Mouse (Mus musculus): ENCODE results near the gene Nfe2. TPM values are rescaled to one million over a fixed set of nuclear protein-coding genes. Genes with fewer than 3 reads are reported as not detected.

Nfe2 gene
- polyA plus RNA-seq (2014; fragmentation: Nextera tagmentation; extraction: Ambion mirVana) = 5.4 and 8.0 TPM in 2 replicates

DNA sequence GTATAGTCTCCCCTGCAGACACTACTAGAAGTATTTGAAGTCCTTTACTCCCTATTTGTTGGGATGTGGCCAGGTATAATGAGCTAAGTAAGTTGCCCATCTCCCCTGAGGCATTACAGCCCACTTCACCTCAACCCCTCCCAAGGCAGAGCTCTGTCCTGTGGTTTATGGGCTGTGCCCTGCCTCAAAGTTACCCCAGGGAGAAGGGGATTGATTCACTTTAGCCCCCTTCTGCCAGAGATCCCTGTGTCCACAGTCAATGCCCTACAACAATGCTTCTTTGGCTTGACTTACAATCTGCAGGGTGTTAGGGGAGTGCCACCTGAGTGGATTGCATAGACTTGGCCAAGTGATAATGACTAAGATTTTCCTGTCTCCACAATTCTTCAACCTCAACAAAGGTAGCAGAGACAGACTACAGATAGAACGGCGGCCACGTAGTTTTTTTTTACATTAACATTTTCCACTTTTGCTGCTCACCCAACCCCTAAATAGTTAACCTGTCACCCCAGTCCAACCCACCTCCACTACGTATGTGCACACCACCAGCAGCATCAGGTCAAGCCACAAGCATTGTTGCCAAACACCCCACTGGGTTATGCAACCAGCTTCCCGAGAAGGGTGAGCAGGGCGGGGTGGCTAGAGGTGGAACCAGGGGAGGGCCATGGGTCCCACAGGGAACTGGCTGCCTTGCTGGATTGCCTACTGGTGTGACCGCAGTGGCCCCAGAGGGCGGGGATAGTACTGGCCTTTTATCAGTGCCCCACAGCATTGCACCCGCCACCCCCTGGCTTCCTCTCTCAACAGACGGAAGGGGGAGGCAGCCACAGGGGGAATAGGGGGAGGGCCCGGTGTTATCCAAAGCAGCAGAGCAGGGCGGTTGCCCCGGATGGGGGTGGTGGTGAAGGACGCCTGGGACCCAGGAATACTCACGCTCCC, at the start of gene Nfe2:
Gene Nfe2, minus strand, starts transcription at position 614 of the 939 bp plus-strand sequence.
- H3K4me2 ChIP-seq (ENCODE audit: low read depth, low read length) = peak within 1 kb of the TSS; percentile 10; the same call in 1 of the 2 replicates
- H3K9me3 ChIP-seq (replicated peaks; ENCODE audit: control insufficient read depth, low read length) = no peaks in the 10 kb centered on the region
- ATAC-seq (replicated peaks; ENCODE audit: insufficient number of reproducible peaks, low FRiP score, low TSS enrichment, low read depth) (peak; percentile 60; the same call in 1 of the 2 replicates), DNase-seq (ENCODE audit: low spot score) (peak; percentile 31)
- WGBS = 13% methylated on average over 15 of the region's 15 CpGs
- H3K4me3 ChIP-seq (ENCODE audit: low read depth, low read length) = no peak within 1 kb of the TSS
- no peak within 1 kb of the TSS for H3K27ac ChIP-seq (replicated peaks; ENCODE audit: low read depth, low read length)
- no peaks in the 10 kb centered on the region for H3K27me3 ChIP-seq (ENCODE audit: control insufficient read depth, insufficient read depth, low read length)
- peak within 1 kb of the TSS; percentile 25; the same call in 1 of the 2 replicates for H3K9ac ChIP-seq (replicated peaks; ENCODE audit: low read length)
- no peaks in the 10 kb centered on the region for H3K36me3 ChIP-seq (replicated peaks; ENCODE audit: control insufficient read depth, insufficient read depth, low read depth, low read length)
- peaks cover 4% of the 10 kb centered on the region for H3K4me1 ChIP-seq (ENCODE audit: control insufficient read depth, insufficient read depth, low read length)

DNA sequence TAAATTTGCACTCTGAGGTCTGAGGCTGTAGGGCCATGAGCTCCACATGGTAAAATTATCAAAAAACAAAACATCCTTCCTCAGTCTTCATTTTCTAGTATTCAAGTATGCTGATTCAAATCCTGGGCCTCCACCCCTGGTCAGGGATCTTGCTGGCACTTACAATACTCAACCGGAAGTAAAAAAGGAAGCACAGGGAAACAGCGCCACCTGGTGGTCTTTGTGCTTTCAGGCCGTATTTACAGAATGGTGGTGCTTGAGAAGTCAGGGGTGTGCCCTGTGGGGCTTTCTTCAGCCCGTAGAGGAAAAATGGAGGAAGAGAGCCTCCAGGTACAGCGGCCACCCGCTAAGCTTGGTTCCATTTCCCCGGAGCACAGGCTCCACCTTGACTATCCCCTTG, 48.9 kb upstream of the Nfe2 start:
- ATAC-seq (replicated peaks; ENCODE audit: insufficient number of reproducible peaks, low FRiP score, low TSS enrichment, low read depth) (no peak), DNase-seq (ENCODE audit: low spot score) (peak; percentile 98)
- Histone ChIP-seq H3K4me3 (ENCODE audit: low read depth, low read length) (no peak overlapping the region), H3K27ac (replicated peaks; ENCODE audit: low read depth, low read length) (no peak overlapping the region), H3K4me1 (ENCODE audit: control insufficient read depth, insufficient read depth, low read length) (peaks cover 11% of the 10 kb centered on the region), H3K9ac (replicated peaks; ENCODE audit: low read length) (no peak overlapping the region), H3K9me3 (replicated peaks; ENCODE audit: control insufficient read depth, low read length) (no peaks in the 10 kb centered on the region), H3K27me3 (ENCODE audit: control insufficient read depth, insufficient read depth, low read length) (no peaks in the 10 kb centered on the region), H3K36me3 (replicated peaks; ENCODE audit: control insufficient read depth, insufficient read depth, low read depth, low read length) (no peaks in the 10 kb centered on the region), H3K4me2 (ENCODE audit: low read depth, low read length) (no peak overlapping the region)
- under 1% methylated on average over 7 of the region's 7 CpGs for WGBS

DNA sequence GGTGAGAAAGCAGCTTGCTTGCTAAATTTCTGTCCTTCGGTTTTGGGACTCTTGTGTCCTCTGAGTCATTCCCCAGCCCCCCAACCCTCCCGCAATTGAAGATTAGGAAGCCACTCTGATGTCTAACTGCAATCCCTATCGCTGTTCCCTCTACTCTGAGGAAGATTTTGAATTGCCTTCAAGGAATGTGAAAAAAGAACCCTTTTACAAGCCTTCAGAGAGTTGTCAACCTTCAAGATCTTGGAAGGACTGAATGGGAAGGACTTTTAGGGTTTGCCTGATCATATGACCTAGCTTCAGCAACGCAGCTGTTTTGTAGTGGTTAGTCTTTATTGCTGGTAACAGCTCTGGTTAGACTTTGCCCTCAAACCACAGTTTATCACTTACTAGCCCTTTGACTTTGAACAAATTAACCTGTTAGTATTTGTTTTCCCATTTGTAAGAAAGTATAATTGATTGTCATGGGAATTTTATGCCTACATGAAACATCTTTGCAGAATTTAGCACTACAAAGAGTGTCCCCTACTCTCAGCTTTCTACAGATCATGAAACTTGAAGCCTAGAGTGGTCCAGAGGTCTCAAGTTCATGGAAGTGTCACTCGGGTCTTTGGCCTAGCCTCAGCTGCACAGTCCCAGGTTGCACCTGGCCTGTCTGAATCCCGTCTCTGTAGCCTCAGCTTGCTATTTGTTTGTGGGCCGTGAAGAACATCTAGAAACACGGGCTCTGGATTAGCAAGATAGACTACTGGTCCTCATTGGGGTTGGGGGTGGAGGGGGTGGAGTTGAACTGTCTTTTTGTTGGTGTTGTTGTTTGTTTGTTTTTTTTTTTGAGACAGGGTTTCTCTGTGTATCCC, 47.8 kb upstream of the Nfe2 start:
- Histone ChIP-seq H3K4me1 (ENCODE audit: control insufficient read depth, insufficient read depth, low read length) (peaks cover 18% of the 10 kb centered on the region), H3K27ac (replicated peaks; ENCODE audit: low read depth, low read length) (peak overlapping the region; percentile 56), H3K36me3 (replicated peaks; ENCODE audit: control insufficient read depth, insufficient read depth, low read depth, low read length) (no peaks in the 10 kb centered on the region), H3K9me3 (replicated peaks; ENCODE audit: control insufficient read depth, low read length) (no peaks in the 10 kb centered on the region), H3K4me2 (ENCODE audit: low read depth, low read length) (peak overlapping the region; percentile 49), H3K4me3 (ENCODE audit: low read depth, low read length) (peak overlapping the region; percentile 33), H3K9ac (replicated peaks; ENCODE audit: low read length) (peak overlapping the region; percentile 69), H3K27me3 (ENCODE audit: control insufficient read depth, insufficient read depth, low read length) (no peaks in the 10 kb centered on the region)
- 25% methylated on average over 8 of the region's 8 CpGs for WGBS
- ATAC-seq (replicated peaks; ENCODE audit: insufficient number of reproducible peaks, low FRiP score, low TSS enrichment, low read depth) = no peak
- DNase-seq (ENCODE audit: low spot score) = no peak

DNA sequence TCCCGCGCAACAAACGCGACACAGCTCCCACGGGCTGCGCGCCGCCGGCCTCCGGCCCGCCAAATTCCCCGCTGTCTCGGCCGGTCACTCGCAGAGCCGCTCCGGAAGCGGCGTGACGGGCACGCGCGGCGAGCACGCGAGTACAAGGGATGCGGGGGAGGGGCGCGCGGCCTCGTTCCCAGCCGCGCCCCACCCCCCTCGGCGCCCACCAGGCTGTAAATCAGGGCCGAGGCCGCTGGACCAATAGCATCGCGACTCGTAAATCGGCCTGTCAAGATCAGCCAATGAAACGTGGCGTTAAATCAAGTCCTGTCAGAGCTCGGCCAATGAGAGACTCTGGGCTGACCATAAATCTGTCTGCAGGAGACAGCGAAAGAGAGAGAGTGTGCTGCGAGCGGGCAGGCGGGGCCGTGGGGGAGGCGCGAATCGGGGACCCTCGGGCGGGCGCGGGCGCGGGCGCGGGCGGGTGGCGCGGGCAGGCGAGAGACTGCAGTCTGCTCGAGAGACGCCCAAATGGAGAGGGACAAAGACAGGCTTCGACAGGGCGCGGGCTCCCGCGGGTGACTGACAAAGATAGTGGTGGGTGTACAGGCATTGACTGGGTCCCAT, 47.0 kb upstream of the Nfe2 start:
- DNase-seq (ENCODE audit: low spot score) (peak; percentile 99), ATAC-seq (replicated peaks; ENCODE audit: insufficient number of reproducible peaks, low FRiP score, low TSS enrichment, low read depth) (peak; percentile 92)
- Histone ChIP-seq H3K27me3 (ENCODE audit: control insufficient read depth, insufficient read depth, low read length) (no peaks in the 10 kb centered on the region), H3K27ac (replicated peaks; ENCODE audit: low read depth, low read length) (peak overlapping the region; percentile 90), H3K4me3 (ENCODE audit: low read depth, low read length) (peak overlapping the region; percentile 38), H3K4me1 (ENCODE audit: control insufficient read depth, insufficient read depth, low read length) (peaks cover 20% of the 10 kb centered on the region), H3K36me3 (replicated peaks; ENCODE audit: control insufficient read depth, insufficient read depth, low read depth, low read length) (no peaks in the 10 kb centered on the region), H3K4me2 (ENCODE audit: low read depth, low read length) (peak overlapping the region; percentile 51), H3K9ac (replicated peaks; ENCODE audit: low read length) (peak overlapping the region; percentile 69), H3K9me3 (replicated peaks; ENCODE audit: control insufficient read depth, low read length) (no peaks in the 10 kb centered on the region)
- 0% methylated on average over 51 of the region's 71 CpGs for WGBS

DNA sequence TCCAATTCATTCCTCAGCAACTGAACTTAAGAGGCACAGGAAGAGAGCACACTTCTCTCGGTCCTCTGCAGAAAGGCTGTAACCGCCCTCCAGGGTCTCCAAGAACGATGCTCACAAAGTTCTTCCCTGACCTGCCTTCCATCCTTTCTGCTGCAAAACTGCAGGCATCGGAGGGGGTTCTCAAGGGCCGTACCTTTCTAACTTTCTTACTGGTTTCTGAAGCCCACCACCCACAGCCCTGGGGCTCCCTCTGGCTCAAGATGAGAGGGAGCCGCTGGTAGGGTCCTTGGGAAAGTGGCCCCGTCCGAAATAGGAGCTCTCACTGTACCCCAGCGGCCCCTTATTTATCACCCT, 46.4 kb upstream of the Nfe2 start:
- WGBS = 0% methylated on average over 9 of the region's 9 CpGs

DNA sequence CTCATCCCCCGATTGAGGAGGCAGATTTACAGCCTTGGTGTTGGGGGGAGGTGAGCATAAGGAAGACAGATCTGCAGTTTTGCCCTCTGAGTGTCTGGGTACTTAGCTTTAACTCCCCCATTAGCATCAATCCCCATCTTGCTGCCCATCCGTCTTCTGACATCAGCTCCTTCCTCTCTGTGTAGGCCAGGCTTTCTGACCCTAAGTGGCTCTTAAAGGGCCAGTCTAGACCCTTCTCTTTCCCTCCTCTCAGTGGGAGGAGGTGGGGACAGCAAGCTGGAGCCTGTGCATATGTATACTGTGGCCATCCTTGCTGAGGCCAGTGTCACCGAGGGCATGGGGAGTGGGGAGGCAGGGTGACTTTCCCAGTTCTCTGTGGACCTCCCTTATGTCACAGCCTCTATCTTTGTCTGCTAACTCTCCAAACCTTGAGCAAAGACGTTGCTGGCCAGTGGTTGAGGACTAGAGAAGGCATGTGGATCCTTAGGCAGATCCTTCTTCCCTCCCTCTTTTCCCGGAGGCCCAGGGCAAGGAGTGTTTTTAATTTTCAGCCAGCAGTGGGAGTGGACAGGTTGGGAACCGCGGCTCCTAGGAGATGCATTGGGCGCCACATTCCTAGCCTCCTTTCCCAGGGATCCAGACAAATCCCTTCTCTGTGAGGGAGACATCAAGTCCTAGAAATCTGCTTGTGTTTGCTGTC, 45.9 kb upstream of the Nfe2 start:
- Histone ChIP-seq H3K27ac (replicated peaks; ENCODE audit: low read depth, low read length) (peak overlapping the region; percentile 90), H3K27me3 (ENCODE audit: control insufficient read depth, insufficient read depth, low read length) (no peaks in the 10 kb centered on the region), H3K36me3 (replicated peaks; ENCODE audit: control insufficient read depth, insufficient read depth, low read depth, low read length) (no peaks in the 10 kb centered on the region), H3K4me1 (ENCODE audit: control insufficient read depth, insufficient read depth, low read length) (peaks cover 28% of the 10 kb centered on the region), H3K9ac (replicated peaks; ENCODE audit: low read length) (peak overlapping the region; percentile 62), H3K4me3 (ENCODE audit: low read depth, low read length) (peak overlapping the region; percentile 38; the same call in 1 of the 2 replicates), H3K4me2 (ENCODE audit: low read depth, low read length) (peak overlapping the region; percentile 51), H3K9me3 (replicated peaks; ENCODE audit: control insufficient read depth, low read length) (no peaks in the 10 kb centered on the region)
- WGBS = 6% methylated on average over 8 of the region's 8 CpGs
- no peak for ATAC-seq (replicated peaks; ENCODE audit: insufficient number of reproducible peaks, low FRiP score, low TSS enrichment, low read depth)
- peak; percentile 63 for DNase-seq (ENCODE audit: low spot score)

More for the DNA sequence above, 46.4 kb upstream of the Nfe2 start:
- peak; percentile 42 for DNase-seq (ENCODE audit: low spot score)
- Histone ChIP-seq H3K36me3 (replicated peaks; ENCODE audit: control insufficient read depth, insufficient read depth, low read depth, low read length) (no peaks in the 10 kb centered on the region), H3K27me3 (ENCODE audit: control insufficient read depth, insufficient read depth, low read length) (no peaks in the 10 kb centered on the region), H3K27ac (replicated peaks; ENCODE audit: low read depth, low read length) (peak overlapping the region; percentile 90), H3K9me3 (replicated peaks; ENCODE audit: control insufficient read depth, low read length) (no peaks in the 10 kb centered on the region), H3K9ac (replicated peaks; ENCODE audit: low read length) (peak overlapping the region; percentile 62), H3K4me2 (ENCODE audit: low read depth, low read length) (peak overlapping the region; percentile 51), H3K4me3 (ENCODE audit: low read depth, low read length) (peak overlapping the region; percentile 38), H3K4me1 (ENCODE audit: control insufficient read depth, insufficient read depth, low read length) (peaks cover 22% of the 10 kb centered on the region)
- ATAC-seq (replicated peaks; ENCODE audit: insufficient number of reproducible peaks, low FRiP score, low TSS enrichment, low read depth) = 0 out of 2 replicates have a peak, but pooled peaks have one; percentile 4

DNA sequence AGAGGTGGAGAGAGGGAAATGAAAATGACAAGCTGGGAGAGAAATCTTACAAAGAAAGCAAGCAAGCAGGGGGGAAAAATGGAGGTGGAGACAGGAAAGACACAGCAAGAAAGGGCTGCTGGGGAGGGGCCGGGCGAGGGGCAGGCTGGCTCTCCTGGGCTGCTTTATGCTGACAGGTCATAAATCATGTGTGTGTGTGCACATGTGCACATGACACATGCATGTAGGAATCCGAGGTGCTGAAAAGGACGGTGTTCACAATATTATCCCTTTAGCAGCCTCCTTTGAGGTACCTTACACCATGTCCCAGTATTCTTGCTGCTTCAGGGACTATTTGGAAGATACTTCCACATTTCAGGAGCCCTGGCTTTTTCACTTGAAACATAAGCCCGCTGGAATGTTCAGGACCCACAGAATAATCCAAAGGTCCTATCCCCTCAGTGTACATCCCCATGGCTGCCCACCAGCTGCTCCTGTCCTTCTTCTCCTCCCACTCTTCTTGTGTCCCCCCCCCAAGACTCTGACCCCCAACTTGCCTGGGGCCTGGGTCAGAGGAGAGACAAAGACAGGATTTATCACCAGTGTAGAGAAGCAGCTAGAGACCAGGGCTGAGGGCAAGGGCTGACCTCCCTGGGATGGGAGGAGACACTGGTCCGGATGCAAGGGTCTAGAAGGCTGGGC, 44.3 kb upstream of the Nfe2 start:
- ATAC-seq (replicated peaks; ENCODE audit: insufficient number of reproducible peaks, low FRiP score, low TSS enrichment, low read depth) = no peak

More for the DNA sequence above, 44.3 kb upstream of the Nfe2 start:
- Histone ChIP-seq H3K4me3 (ENCODE audit: low read depth, low read length) (no peak overlapping the region), H3K4me2 (ENCODE audit: low read depth, low read length) (no peak overlapping the region), H3K27me3 (ENCODE audit: control insufficient read depth, insufficient read depth, low read length) (no peaks in the 10 kb centered on the region), H3K9ac (replicated peaks; ENCODE audit: low read length) (peak overlapping the region; percentile 29), H3K36me3 (replicated peaks; ENCODE audit: control insufficient read depth, insufficient read depth, low read depth, low read length) (no peaks in the 10 kb centered on the region), H3K27ac (replicated peaks; ENCODE audit: low read depth, low read length) (peak overlapping the region; percentile 90), H3K4me1 (ENCODE audit: control insufficient read depth, insufficient read depth, low read length) (peaks cover 29% of the 10 kb centered on the region), H3K9me3 (replicated peaks; ENCODE audit: control insufficient read depth, low read length) (no peaks in the 10 kb centered on the region)
- DNase-seq (ENCODE audit: low spot score) = no peak
- WGBS = 21% methylated on average over 6 of the region's 6 CpGs
